Mouse (Mus musculus) left cerebral cortex, postnatal 36 days (tissue): ENCODE measurements around the gene Dis3l2. TPM values are rescaled to one million over a fixed set of nuclear protein-coding genes. Genes with fewer than 3 reads are reported as not detected.

Experiments
- DNase-seq, 2 experiments: peaks; one replicate each; pipeline ENCODE4 v3.0.0; 2021 to 2022; ENCODE audit warnings: low spot score in 2 of 2, mixed read lengths in 1 of 2
- intact Hi-C: fragments of 180-260 bp; cut with DNase I; formaldehyde crosslinking; loops from one replicate; pipeline ENCODE4 v1.15.1; 2025
- total RNA-seq, 2 experiments: library from RNA; stranded (reverse); gene quantifications; 2 replicates each; pipeline ENCODE4 v1.2.3; 2021

Gene Dis3l2
- total RNA-seq, 2 experiments from 2014 or later, result 27.2 to 28.4 TPM

- no peak for DNase-seq
- intact Hi-C loops, result no loop called here
Measured at GRCm38 (mm10) chr1:86878743-86879142, 175.1 kb downstream of the Dis3l2 start.

- intact Hi-C loops, result no loop called here
- DNase-seq, result no peak
Measured at GRCm38 (mm10) chr1:86879547-86879946, 175.9 kb downstream of the Dis3l2 start.

- DNase-seq, result no peak
- intact Hi-C loops, result no loop called here
Measured at GRCm38 (mm10) chr1:86887060-86887459, 183.5 kb downstream of the Dis3l2 start.

- no peak for DNase-seq
- intact Hi-C loops, result no loop called here
Measured at GRCm38 (mm10) chr1:86912481-86912880, 208.9 kb downstream of the Dis3l2 start.

- intact Hi-C loops, result no loop called here
- DNase-seq, result no peak
Measured at GRCm38 (mm10) chr1:86913896-86914295, 210.3 kb downstream of the Dis3l2 start.

GRCm38 (mm10) chr1:86914697-86915096 is 211.1 kb downstream of the Dis3l2 start:
- intact Hi-C loops, result no loop called here
- no peak for DNase-seq

GRCm38 (mm10) chr1:86916355-86916984 is 212.9 kb downstream of the Dis3l2 start:
- DNase-seq, result no peak
- intact Hi-C loops, result no loop called here

GRCm38 (mm10) chr1:86925776-86926175 is 222.2 kb downstream of the Dis3l2 start:
- intact Hi-C loops, result no loop called here
- DNase-seq, result no peak

- intact Hi-C loops, result no loop called here
- peak; percentile 48 to 49 for DNase-seq
Measured at GRCm38 (mm10) chr1:86931606-86932379, 228.2 kb downstream of the Dis3l2 start.

- no peak for DNase-seq
- intact Hi-C loops, result no loop called here
Measured at GRCm38 (mm10) chr1:86932810-86933209, 229.2 kb downstream of the Dis3l2 start.

- intact Hi-C loops, result no loop called here
Measured at GRCm38 (mm10) chr1:86933656-86934055, 230.0 kb downstream of the Dis3l2 start.

GRCm38 (mm10) chr1:86951501-86952205 is 248.0 kb downstream of the Dis3l2 start:
- DNase-seq, result no peak
- intact Hi-C loops, result no loop called here

More at GRCm38 (mm10) chr1:86933656-86934055, 230.0 kb downstream of the Dis3l2 start:
- no peak for DNase-seq

GRCm38 (mm10) chr1:86955801-86956200 is 252.2 kb downstream of the Dis3l2 start:
- intact Hi-C loops, result no loop called here
- no peak for DNase-seq

- DNase-seq, result no peak
- intact Hi-C loops, result no loop called here
Measured at GRCm38 (mm10) chr1:86968261-86968964, 264.8 kb downstream of the Dis3l2 start.

GRCm38 (mm10) chr1:86969173-86969725 is 265.6 kb downstream of the Dis3l2 start:
- intact Hi-C loops, result no loop called here
- no peak for DNase-seq

GRCm38 (mm10) chr1:86972693-86973092 is 269.1 kb downstream of the Dis3l2 start:
- intact Hi-C loops, result no loop called here
- DNase-seq, result no peak

GRCm38 (mm10) chr1:86977018-86977417 is 273.4 kb downstream of the Dis3l2 start:
- no peak for DNase-seq
- intact Hi-C loops, result no loop called here

GRCm38 (mm10) chr1:86986372-86986771 is 282.8 kb downstream of the Dis3l2 start:
- DNase-seq, result peak in 1 of 2 experiments; percentile 44
- intact Hi-C loops, result no loop called here

- intact Hi-C loops, result no loop called here
- no peak for DNase-seq
Measured at GRCm38 (mm10) chr1:86992849-86993248, 289.2 kb downstream of the Dis3l2 start.

GRCm38 (mm10) chr1:86994023-86994422 is 290.4 kb downstream of the Dis3l2 start:
- no peak for DNase-seq
- intact Hi-C loops, result no loop called here
